Mouse (Mus musculus): ENCODE results near the gene Ptges3l. TPM values are rescaled to one million over a fixed set of nuclear protein-coding genes. Genes with fewer than 3 reads are reported as not detected.
"Not testable (repeated sequence)": the region's sequence is repeated elsewhere in the genome, so short reads cannot be mapped to it uniquely, and the experiment has no call there.

Ptges3l gene
- total RNA-seq, 2 experiments from 2014 or later, result 83.5 to 111 TPM

GRCm38 (mm10) chr11:101431327-101431726 is 6.2 kb upstream of the Ptges3l start:
- intact Hi-C loops (cut with DNase I), result no loop called here
- no peak for DNase-seq

GRCm38 (mm10) chr11:101426165-101426564 is 1.0 kb upstream of the Ptges3l start:
- DNase-seq, result no peak
- intact Hi-C loops (cut with DNase I), result no loop called here

- peak in 1 of 2 experiments; percentile 21 for DNase-seq
These were observed 855 bp downstream of the Ptges3l start, which contains the start of gene Gm27029 for GRCm38 (mm10) chr11:101424105-101424851. Gene Gm27029, minus strand, starts transcription at chr11:101424796.

GRCm38 (mm10) chr11:101420148-101420547 is 5.0 kb downstream of the Ptges3l start:
- intact Hi-C loops (cut with DNase I), result no loop called here
- no peak for DNase-seq

More at GRCm38 (mm10) chr11:101424105-101424851, 855 bp downstream of the Ptges3l start, which contains the start of gene Gm27029:
- intact Hi-C loops (cut with DNase I), result no loop called here

GRCm38 (mm10) chr11:101419610-101420009 is 5.5 kb downstream of the Ptges3l start:
- no peak for DNase-seq
- intact Hi-C loops (cut with DNase I), result no loop called here

- intact Hi-C loops (cut with DNase I), result no loop called here
- DNase-seq, result no peak
These were observed 6.1 kb downstream of the Ptges3l start for GRCm38 (mm10) chr11:101418991-101419390.

GRCm38 (mm10) chr11:101417101-101417855 is 7.9 kb downstream of the Ptges3l start, which contains the start of gene Aarsd1:
Gene Aarsd1, minus strand, starts transcription at chr11:101417615.
- intact Hi-C loops (cut with DNase I), result no loop called here
- peak; percentile 81 to 86 for DNase-seq

GRCm38 (mm10) chr11:101416433-101417100 is 8.6 kb downstream of the Ptges3l start:
- intact Hi-C loops (cut with DNase I), result no loop called here

GRCm38 (mm10) chr11:101415306-101415705 is 9.8 kb downstream of the Ptges3l start:
- DNase-seq, result no peak
- intact Hi-C loops (cut with DNase I), result no loop called here

More at GRCm38 (mm10) chr11:101416433-101417100, 8.6 kb downstream of the Ptges3l start:
- no peak for DNase-seq

- intact Hi-C loops (cut with DNase I), result loop anchor here (1.0 to 5.0 kb wide), 2 partner anchors 72 to 183 kb away; no protein-coding TSS in a partner anchor
- peak; percentile 37 to 68 for DNase-seq
These were observed 30.0 kb downstream of the Ptges3l start for GRCm38 (mm10) chr11:101395110-101395509.

- intact Hi-C loops (cut with DNase I), result no loop called here
- DNase-seq, result no peak
These were observed 43.3 kb downstream of the Ptges3l start for GRCm38 (mm10) chr11:101381817-101382216.

- intact Hi-C loops (cut with DNase I), result no loop called here
- no peak for DNase-seq
These were observed 46.2 kb downstream of the Ptges3l start for GRCm38 (mm10) chr11:101378926-101379325.

GRCm38 (mm10) chr11:101378196-101378595 is 46.9 kb downstream of the Ptges3l start:
- intact Hi-C loops (cut with DNase I); DNase-seq: not testable (repeated sequence)

- intact Hi-C loops (cut with DNase I), result no loop called here
- DNase-seq, result no peak
These were observed 50.7 kb downstream of the Ptges3l start for GRCm38 (mm10) chr11:101374421-101374938.

- DNase-seq, result no peak
- intact Hi-C loops (cut with DNase I), result no loop called here
These were observed 55.0 kb downstream of the Ptges3l start for GRCm38 (mm10) chr11:101370141-101370540.

Small RNA genes within 50 kb of the gene (microRNA-seq; reads per million reads assigned to microRNA genes)
- 0.72 to 0.74 reads per million in 2 experiments for gene Mir6929

Other genes starting within 250 kb of the Ptges3l start
- gene Ccr10, start 249.9 kb downstream of the Ptges3l start, total RNA-seq (2021), result not detected
- gene Ezh1, start 198.9 kb downstream of the Ptges3l start, total RNA-seq (2021), result 10 to 100 TPM; 20.5 to 23.8 TPM
- gene Ramp2, start 179.3 kb downstream of the Ptges3l start, total RNA-seq (2021), result 10 to 100 TPM; 35.3 to 38.3 TPM
- gene Vps25, start 171.6 kb downstream of the Ptges3l start, total RNA-seq (2021), result 10 to 100 TPM; 36.2 to 39.4 TPM
- gene Wnk4, start 164.8 kb downstream of the Ptges3l start, total RNA-seq (2021), result under 1 TPM; 0.10 to 0.15 TPM
- gene Cntd1, start 146.3 kb downstream of the Ptges3l start, total RNA-seq (2021), result under 1 TPM; 0.10 to 0.15 TPM
- gene Coa3, start 146.2 kb downstream of the Ptges3l start, total RNA-seq (2021), result 10 to 100 TPM; 64.3 to 71.4 TPM
- gene Becn1, start 123.0 kb downstream of the Ptges3l start, total RNA-seq (2021), result 10 to 100 TPM; 73.9 to 78.0 TPM
- gene Psme3, start 109.1 kb downstream of the Ptges3l start, total RNA-seq (2021), result 10 to 100 TPM; 54.1 to 57.8 TPM
- gene Aoc2, start 100.3 kb downstream of the Ptges3l start, total RNA-seq (2021), result 1 to 10 TPM in 1 of 2 experiments, under 1 TPM in 1; 0.92 to 1.2 TPM
- gene Aoc3, start 94.7 kb downstream of the Ptges3l start, total RNA-seq (2021), result 1 to 10 TPM; 4.7 to 7.1 TPM
- gene G6pc, start 57.8 kb downstream of the Ptges3l start, total RNA-seq (2021), result not detected
- gene Aarsd1, start 7.7 kb downstream of the Ptges3l start, total RNA-seq (2021), result 10 to 100 TPM; 10.5 to 19.4 TPM
- 10 to 100 TPM in 1 of 2 experiments, 1 to 10 TPM in 1; 8.1 to 13.0 TPM for gene Gm27029, start 537 bp downstream of the Ptges3l start, total RNA-seq (2021)
- gene Rundc1, start 248 bp downstream of the Ptges3l start, total RNA-seq (2021), result 1 to 10 TPM; 6.7 to 7.9 TPM
- gene Rpl27, start 17.0 kb upstream of the Ptges3l start, total RNA-seq (2021), result 10 to 100 TPM; 35.1 to 42.1 TPM
- gene Ifi35, start 23.1 kb upstream of the Ptges3l start, total RNA-seq (2021), result 10 to 100 TPM in 1 of 2 experiments, 1 to 10 TPM in 1; 9.1 to 13.0 TPM
- 1 to 10 TPM; 2.8 to 3.0 TPM for gene Rnd2, start 39.7 kb upstream of the Ptges3l start, total RNA-seq (2021)
- 10 to 100 TPM; 11.5 to 12.3 TPM for gene Vat1, start 40.9 kb upstream of the Ptges3l start, total RNA-seq (2021)
- under 1 TPM; 0.31 to 0.57 TPM for gene Brca1, start 126.6 kb upstream of the Ptges3l start, total RNA-seq (2021)
- gene Nbr1, start 126.8 kb upstream of the Ptges3l start, total RNA-seq (2021), result 10 to 100 TPM; 54.0 to 61.6 TPM
- gene Tmem106a, start 156.9 kb upstream of the Ptges3l start, total RNA-seq (2021), result 1 to 10 TPM in 1 of 2 experiments, under 1 TPM in 1; 0.96 to 1.8 TPM
- gene Gm11634, start 173.9 kb upstream of the Ptges3l start, total RNA-seq (2021), result not detected
- gene Rdm1, start 201.9 kb upstream of the Ptges3l start, total RNA-seq (2021), result 10 to 100 TPM; 22.4 to 24.3 TPM
- gene Arl4d, start 240.2 kb upstream of the Ptges3l start, total RNA-seq (2021), result 1 to 10 TPM; 4.7 to 9.3 TPM